Mouse (Mus musculus) inflammation-experienced regulatory T-cells, adult 6 months (primary cell): Measurements from ENCODE around the gene Fam168a. TPM values are rescaled to one million over a fixed set of nuclear protein-coding genes. Genes with fewer than 3 reads are reported as not detected.

Source experiments
- ATAC-seq: one replicate; pipeline ENCODE4 v1.8.0; 2017
- polyA plus RNA-seq, 3 experiments: library from polyadenylated mRNA; unstranded; fragments of 100-300 nt; shearing (Covaris generic); gene quantifications; one replicate each; pipeline ENCODE4 v1.2.1; 2017

Fam168a gene
- 10 to 100 TPM; 13.4 to 35.3 (median 26.6) TPM for polyA plus RNA-seq

DNA sequence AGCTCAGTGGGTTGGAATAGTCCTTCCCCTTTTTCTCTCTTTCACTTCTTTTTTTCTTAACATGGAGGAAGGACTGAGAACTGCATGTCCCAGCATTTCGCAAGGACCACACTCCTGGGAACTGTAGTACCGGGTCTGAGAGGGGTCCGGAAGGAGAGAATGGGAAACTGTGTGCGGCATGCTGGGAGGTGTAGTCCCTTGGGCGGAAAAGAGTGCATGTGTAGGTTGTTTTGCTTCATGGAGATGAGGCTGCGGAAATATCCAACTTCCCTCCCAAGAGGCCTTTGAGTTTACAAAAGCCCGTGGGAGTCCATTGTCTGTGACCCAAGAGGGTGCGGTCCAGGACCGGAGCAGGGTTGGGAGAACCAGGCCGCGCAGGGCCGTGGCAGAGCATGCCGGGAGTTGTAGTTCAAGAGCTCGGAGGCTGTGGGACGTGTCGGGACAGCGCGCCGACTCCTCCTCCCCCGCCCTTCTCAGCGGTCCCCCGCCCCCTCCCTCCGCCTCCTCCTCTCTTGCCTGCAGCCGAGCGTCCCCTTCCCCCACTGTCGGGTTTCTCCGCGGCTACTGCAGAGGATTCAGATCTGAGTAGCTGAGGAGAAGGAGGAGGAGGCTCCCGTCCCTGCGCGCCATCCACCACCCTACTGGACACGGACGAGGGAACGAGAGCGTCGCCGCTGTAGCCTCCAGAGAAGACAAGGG lies at the start of gene Fam168a:
Fam168a (plus strand) TSS at position 493 of the 699 bp plus-strand sequence.
- ATAC-seq = peak; percentile 91

- no peak for ATAC-seq
These were observed 49.7 kb upstream of the Fam168a start for GRCm38 (mm10) chr7:100656739-100657138.

GRCm38 (mm10) chr7:100658093-100658578 lies 48.3 kb upstream of the Fam168a start:
- no peak for ATAC-seq

DNA sequence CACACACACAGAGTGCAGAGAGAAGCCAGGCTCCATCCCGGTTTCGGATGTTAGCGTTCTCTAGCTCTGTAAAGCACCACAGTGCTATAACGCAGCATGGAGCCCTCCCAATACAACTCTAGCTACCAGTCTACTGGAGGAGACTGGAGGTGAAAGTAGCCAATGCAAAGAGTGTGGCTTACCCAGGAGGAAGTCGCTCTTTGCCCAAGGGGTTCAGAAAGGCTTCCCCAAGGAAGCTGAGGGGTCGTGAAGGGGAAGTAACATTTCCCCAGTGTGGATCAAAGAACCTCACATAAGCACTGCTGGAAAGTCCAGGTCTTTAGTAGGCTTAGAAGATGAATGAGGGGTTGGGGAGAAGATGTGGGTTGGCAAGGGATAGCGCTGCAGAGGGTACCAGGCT lies 45.2 kb upstream of the Fam168a start:
- ATAC-seq = no peak

DNA sequence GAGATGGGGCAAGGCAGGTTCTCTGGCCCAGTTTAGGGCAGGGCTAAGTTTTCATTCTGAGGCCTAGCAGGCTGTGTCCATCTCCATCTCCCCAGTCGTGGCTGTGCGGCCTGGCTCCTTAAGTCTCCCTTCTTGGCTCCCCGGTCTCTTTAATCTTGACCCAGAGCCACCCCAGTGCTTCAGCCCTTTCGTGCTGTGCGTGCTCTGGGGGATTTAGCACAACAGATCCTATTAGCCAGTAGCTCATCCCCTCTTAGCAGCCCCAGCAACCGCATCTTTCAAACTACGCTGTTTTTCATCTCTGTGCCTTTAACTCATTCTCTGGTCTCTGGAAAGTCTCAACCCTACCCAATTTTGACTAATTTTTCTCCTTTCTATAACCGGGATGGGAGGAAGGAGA lies 44.2 kb upstream of the Fam168a start, which contains the start of gene Plekhb1:
Plekhb1 (minus strand) TSS at position 184 of the 400 bp plus-strand sequence.
- no peak for ATAC-seq

DNA sequence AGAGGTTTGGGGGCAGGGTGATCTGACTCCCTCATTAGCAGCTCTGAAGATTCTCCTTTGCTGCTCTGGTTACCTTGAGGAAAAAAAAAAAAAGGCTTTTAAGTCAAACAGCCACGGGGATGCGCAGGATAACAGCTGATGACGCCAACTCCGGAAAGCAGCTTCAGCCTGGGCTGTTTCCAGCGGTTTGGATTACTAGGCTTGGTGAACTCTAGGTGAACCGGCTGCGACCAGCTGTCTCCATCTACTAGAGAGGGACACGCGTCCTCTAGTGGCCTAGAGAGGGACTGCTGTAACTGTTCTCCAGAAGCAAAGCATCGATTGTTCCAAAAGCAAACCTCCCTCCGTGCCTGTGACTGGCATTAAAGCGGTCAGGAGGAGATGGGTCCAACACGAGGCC lies 43.2 kb upstream of the Fam168a start:
- ATAC-seq = peak; percentile 93

DNA sequence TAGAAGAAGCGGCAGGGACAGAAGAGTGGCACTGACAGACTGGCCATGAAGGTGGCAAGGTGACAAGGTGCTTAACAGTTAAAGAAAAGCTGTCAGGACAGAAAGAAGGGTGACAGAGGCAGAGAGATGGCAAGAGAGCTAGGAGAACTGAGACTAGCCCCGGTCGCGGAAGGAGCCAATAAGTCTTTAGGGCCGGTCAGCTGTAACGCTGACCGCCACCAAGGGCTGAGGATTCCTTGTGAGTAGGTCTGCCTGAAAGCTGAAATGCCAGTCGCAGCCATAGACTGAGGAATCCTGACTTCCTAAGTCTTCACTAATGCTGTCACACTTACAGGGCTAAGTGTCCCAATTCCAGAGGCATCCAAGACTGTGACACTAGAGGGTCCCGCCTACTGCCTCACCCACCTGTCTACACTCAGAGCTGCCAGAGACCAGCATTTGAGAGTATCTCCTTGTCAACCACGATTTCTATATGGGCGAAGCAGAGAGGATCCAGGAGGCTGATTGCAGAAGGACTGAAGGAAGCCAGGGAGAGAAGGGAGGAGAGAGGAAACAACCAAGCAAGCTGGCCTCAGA lies 42.6 kb upstream of the Fam168a start:
- no peak for ATAC-seq

DNA sequence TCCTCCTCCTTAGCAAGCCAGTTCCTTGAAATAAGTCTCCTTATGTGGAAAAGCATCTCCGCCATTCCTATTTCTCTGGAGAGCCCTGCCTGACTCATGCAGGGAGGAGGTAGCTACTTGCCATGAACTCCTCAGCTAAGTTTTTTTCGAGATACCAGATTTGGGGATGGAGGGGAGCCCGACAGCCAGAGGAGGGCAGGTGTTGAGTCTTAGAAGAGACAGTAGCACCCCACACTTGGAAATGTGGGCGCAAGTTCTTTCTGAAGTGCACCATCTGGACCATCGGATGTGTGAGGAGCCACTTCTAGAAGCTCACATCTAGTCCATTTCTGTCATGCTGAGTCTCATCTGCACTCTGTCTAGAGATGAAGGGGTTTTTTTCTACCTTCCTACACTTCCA lies 35.8 kb upstream of the Fam168a start:
- ATAC-seq = no peak

- no peak for ATAC-seq
These were observed 33.0 kb upstream of the Fam168a start for GRCm38 (mm10) chr7:100673452-100673851.

GRCm38 (mm10) chr7:100674941-100675340 lies 31.5 kb upstream of the Fam168a start:
- ATAC-seq = no peak

- no peak for ATAC-seq
These were observed 28.4 kb upstream of the Fam168a start for GRCm38 (mm10) chr7:100678052-100678451.

DNA sequence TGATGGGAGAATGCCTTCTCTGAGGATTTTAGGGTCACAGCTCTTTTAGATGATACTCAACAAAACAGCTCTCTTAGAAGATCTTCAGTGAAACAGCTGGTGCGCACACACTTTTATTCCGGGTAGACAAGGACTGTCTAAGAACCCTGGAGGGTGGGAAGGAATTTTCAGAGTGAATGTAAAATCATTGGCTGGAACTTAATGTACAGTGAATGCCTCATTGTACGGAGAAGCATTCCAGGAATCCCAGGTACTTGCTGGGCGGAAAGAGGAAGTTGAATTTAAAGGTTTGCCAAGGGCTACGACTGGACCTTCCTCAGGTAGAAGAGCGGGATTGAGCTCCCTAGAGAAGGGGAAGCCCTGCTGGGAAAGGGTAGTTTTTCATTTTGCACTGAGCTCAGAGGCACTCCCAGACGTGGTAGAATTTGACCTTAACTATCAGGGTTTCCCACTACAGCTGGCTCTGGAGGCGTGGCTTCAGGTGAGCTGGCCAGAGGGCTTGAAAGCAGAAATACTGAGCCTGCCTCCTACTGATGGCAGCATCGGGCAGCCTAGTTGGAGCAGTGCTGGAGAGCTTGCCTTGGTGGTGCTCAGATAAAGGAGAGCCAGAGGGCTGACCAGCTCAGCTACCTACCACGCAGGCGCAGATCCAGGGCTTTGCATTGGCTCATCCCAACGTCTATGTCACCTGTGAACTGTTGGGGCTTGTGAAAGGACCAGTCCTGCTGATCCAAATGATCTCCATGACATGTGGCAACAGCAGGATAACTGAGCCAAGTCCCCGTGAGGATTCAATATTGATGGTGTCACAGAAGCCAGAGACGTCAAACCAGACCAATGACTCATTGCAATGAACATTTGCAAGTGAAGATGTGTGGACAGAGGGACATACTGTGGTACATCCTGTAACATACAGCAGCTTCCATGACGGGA lies 27.2 kb upstream of the Fam168a start:
- ATAC-seq = no peak

GRCm38 (mm10) chr7:100681132-100681531 lies 25.3 kb upstream of the Fam168a start:
- no peak for ATAC-seq

DNA sequence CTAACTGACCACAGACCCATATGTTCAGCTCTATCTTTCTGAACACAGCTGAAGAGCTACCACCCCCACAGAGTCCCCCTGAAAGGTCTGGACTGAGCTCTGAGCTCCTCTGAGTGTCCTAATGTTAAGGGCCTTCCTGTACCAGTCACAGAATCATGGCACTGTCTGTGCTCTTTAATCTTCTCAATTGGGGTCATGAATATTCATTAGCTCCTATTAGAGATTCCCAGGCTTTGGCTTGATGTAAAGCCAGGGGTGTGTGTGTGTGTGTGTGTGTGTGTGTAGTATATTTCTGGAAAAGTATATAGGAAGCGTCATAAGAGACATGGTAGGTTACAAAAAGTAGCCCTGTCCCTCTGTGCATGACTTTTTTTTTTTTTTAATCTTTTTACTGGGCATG lies 23.2 kb upstream of the Fam168a start:
- no peak for ATAC-seq

DNA sequence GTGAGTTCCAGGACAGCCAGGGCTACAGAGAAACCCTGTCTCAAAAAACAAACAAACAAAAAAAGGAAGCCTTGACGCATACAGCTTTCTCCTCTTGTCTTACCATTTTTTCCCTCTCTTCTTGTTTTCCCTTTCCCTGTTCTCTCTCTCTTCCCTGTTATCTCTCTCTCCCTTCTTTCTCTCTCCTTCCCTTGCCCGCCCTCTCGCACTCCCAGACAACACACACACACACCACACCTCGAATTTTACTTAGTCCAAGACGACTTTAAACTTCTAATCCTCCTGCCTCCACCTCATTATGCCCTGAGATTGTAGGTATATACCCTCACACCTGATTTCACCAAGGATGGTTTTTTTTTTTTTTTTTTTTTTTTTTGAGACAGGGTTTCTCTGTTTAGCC lies 22.4 kb upstream of the Fam168a start:
- no peak for ATAC-seq

- no peak for ATAC-seq
These were observed 21.9 kb upstream of the Fam168a start for GRCm38 (mm10) chr7:100684538-100684937.

GRCm38 (mm10) chr7:100685061-100686030 lies 21.1 kb upstream of the Fam168a start:
- ATAC-seq = peak; percentile 54

DNA sequence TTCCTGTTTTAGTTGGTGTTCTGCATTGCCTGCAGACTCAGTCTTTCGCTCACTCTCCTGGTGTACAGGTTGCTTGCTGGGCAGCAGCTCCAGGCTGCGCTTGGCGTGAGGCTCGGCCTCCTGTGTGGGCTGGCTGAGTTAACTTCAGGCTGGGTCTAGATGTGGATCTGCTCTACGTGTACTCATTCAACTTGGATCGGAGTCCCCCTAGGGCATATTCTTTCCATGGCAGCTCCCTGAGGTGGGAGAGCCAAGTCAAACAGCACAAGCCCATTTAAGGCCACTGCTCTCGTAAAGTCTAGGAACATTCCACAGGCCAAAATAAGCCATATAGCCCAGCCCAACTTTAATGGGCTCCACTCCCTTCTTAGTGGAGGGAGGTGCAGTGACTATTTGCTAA lies 18.0 kb upstream of the Fam168a start:
- no peak for ATAC-seq

GRCm38 (mm10) chr7:100693199-100693598 lies 13.2 kb upstream of the Fam168a start:
- ATAC-seq = peak; percentile 77

DNA sequence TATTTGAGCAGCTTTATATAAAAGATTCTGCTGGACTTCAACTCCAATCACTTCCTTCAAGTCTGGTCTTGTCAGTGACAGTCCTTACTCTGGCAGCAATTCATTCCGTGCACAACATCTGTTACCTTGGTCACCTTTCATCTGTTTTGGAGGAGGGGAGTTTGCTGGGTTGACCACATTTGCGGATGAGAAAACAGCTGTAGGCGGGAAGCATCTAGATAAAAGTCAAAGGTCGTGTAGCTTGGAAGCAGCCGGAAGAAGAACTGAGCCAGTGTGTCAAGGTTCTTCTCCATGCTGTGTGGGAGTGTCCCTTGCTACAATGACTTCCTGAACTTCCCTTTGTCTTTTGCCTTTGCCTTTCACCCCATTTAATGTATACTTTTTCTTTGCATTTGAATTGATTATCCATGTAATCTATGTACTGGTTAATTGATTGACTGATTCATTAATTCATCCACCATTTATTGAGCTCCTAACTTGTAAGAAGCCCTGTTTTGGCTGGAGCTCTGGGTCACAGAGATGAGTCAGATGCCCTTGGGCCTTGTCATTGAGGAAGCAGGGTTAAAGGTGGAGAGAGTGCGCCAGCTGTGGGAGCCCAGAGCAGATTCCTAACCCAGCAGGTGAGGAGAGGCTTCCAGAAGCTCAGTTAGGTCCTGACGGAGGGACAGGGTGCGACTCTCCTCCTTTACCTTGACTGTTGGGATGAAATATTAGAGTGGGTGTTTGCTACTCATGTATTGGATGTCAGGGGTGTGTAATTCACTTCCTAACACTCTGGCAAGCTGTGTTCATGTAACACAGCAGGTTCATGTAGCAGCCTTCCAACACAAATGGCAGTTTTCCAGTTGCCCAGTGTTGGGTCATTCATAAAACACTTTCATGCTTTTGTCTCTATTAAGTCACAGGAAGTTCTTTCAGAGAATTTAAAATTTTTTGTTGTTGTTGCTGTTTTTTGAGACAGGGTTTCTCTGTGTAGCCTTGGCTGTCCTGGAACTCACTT lies 6.4 kb upstream of the Fam168a start:
- ATAC-seq = peak; percentile 84
